Mouse (Mus musculus): ENCODE measurements around the gene Shisa2.
A peak's percentile ranks its signal among the peaks of the same experiment; 100 is the strongest.

GRCm38 (mm10) chr14:59597398-59598259, 27.5 kb upstream of the Shisa2 start, which contains the start of gene Cdadc1:
- peak; percentile 82 for TF ChIP-seq POLR2A (IDR thresholded peaks at IDR 0.05; ENCODE audit: extremely low read depth, insufficient read depth, low read length)
- no peak for TF ChIP-seq CTCF (IDR thresholded peaks at IDR 0.05; ENCODE audit: extremely low read depth, insufficient read depth, low read length)
